Mouse (Mus musculus): ENCODE data around the gene 4931408C20Rik. TPM values are rescaled to one million over a fixed set of nuclear protein-coding genes. Genes with fewer than 3 reads are reported as not detected.

Gene 4931408C20Rik
- total RNA-seq (2021) = not detected in 2 replicates
- long read RNA-seq = 0 reads

DNA sequence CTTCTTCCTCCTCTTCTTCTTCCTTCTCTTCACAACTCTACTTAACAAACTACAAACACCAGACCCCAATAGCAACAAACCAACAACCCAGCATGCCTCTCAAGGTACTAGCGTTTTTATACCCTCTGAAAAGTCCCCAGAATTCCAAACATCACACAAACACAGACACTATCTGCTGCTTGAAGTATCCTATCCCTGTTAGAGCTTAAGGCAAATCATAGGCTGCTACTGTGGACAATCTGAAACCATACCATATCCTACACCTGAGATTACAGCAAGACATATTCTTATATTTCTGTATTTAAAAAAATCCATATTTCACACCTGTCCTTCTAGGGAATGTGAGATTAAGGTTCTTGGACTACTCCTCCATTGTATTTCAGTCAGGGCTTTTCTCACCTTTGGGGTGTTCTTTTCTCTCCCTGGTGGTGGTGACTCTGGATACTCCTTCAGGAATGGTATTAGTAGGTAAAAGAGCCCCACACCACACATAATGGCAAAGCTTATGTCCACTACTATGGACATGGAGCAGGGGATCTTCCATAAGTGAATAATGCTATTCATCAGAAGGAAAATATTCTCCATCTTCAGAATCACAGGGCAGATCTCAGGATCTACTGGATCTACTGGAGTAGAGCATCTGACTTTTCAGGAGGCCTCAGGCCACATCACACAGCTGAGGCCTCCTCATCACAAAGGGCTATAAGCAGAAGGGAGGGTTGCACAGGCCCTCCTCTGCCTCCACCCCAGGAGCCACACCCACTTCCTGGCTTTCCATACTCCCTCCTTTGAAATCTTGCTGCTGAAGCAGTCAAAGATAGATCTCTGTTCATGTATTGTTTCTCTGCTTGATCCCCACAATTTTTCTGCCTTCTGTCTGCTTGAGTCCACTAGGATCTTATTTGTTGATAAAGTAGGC is at the start of gene 4931408C20Rik:
Gene 4931408C20Rik (minus strand): TSS at position 619 of the 919 bp plus-strand sequence.
- peak; percentile 17 for DNase-seq

- DNase-seq = no peak
Measured at GRCm38 (mm10) chr1:26687926-26688325, 666 bp upstream of the 4931408C20Rik start.

GRCm38 (mm10) chr1:26685952-26686693 is 1.1 kb downstream of the 4931408C20Rik start:
- DNase-seq = no peak

GRCm38 (mm10) chr1:26685383-26685782 is 1.9 kb downstream of the 4931408C20Rik start:
- DNase-seq = no peak

GRCm38 (mm10) chr1:26649704-26650388 is 37.4 kb downstream of the 4931408C20Rik start:
- no peak for DNase-seq

DNA sequence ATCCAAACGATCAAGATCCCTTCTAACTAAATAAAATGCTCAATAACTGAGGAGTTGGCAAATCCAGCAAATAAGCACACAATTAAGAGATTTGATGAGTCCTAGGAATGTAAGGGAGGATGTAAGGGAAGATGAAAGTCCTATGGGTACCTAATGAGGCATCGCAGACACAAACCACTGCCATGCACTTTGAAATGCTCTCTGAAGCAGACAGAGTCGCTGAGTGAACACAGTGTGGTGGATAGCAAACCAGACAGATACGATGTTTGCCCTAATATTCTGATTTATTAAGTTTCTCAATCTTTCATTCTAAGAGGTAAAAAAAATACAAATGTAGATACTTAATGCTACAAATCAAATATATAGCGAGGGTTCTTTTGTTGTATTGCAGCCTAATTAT is 51.2 kb downstream of the 4931408C20Rik start:
- DNase-seq = no peak

All from adrenal gland, postnatal 25 days (tissue).